Mouse (Mus musculus): ENCODE measurements at regions not wholly inside any gene's neighbourhood (a gene's known extent, or its start where the extent isn't known, plus 50 kb on each side); places are given as distances from the start of the nearest gene placed in this dataset.

- no peak for DNase-seq (ENCODE audit: low spot score in 2 of 2)
Measured at GRCm38 (mm10) chr9:94382293-94382692, 155.6 kb downstream of the 1190002N15Rik start.

DNA sequence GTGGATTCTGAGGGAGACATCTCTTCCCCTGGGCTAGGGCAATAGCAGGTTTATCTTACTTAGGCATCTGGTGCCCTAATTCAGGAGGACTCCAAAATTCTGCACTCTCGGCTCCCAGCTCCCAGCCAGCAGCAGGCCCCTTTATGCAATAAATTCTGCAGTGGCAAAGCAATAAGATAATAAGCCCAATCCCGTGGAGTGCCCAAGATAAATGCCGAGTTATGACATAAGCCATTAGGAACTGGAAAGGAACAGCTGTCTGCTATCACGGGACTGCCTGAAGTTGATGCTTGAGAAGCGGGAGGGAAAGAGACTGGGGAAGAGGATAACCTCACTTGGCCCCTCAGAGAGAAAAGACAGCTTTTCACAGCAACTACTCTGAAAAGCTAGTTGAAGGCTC, 159.0 kb downstream of the 1190002N15Rik start:
- DNase-seq (ENCODE audit: low spot score in 2 of 2) = no peak

- no peak for DNase-seq (ENCODE audit: low spot score in 2 of 2)
Measured at GRCm38 (mm10) chr9:94378291-94378690, 159.6 kb downstream of the 1190002N15Rik start.

DNA sequence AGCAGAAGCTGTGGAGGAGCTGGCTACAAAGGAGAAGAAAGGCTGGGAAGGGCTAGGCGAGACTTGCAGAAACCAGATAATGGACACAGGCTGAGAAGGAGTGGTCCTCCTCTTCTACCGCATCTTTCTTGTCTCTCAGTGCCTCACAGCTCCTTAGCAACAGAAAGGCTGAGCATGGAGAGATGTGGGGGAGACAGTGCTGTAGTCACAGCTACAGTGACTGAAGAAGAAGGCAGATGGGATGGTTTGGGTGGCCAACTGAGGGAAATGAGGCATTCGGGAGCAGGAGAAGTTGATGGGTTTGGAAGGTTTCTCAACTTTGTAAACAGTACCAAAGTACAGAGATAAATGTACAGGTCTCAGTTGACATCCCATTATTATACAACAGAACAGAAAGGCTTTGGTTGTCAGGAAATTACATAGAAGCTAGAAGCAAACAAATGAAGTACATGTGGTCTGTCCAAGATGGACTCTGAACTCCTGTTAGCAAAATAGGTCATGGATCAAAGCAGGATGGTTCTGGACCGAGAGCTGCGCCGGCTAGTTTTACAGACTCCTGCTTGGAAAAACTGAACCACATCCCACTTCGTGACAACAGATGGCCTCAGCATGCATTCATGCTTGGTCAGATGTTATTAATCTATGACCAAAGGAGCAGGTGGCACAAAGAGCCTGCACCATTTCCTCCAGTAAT, 160.4 kb downstream of the 1190002N15Rik start:
- no peak for DNase-seq (ENCODE audit: low spot score in 2 of 2)

DNA sequence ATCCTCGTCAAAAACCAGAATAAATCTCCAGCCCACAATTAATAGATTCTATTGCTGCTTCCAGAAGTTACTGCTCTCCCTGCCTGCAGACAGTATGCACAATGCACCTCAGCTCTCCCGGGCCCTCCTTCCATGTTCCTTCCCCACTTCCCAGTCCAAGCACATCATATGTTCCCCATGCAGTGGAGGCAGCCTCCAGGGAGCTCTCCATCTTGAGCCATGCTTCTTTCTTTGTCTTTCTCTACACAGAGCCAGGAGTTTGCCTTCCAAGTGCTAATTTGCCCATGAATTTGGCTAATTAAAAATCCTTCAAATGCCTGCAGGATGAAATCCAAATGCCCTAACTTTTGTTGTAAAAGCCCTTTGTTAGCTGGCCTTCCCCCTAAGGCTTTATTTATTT, 166.9 kb downstream of the 1190002N15Rik start:
- DNase-seq (ENCODE audit: low spot score in 2 of 2) = no peak

DNA sequence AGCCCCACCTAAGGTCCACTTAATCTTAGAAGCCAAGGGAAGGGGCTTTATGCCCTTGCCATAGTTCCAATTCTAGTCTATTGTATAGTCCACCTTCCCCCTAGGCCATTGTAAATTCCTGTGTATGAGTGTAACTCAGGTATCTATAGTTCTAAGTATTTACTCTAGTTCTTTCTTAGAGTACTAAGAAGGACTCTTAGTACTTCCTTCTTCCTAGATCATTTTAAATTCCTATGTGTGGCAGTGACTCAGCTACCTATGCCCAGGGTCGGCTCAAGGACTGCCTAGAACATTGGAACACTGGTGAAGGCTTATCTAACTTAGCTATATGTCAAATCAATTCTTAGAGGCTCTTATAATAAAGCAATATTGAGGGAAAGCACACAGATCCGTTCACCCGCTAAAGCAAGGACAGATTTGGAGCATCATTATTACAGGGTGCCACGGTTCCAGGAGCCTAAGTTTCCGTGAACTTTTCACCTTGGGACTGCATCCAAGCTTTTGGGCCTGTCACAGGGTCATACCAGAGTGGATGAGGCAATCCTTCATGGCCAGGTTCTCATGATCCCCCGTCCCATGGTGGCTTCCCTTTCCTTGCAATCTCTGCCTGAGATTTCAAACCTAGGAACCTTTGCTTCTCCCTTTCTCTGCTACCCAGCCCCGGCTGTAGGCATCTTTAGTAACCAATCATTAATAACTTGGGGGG, 169.5 kb downstream of the 1190002N15Rik start:
- DNase-seq (ENCODE audit: low spot score in 2 of 2) = no peak

DNA sequence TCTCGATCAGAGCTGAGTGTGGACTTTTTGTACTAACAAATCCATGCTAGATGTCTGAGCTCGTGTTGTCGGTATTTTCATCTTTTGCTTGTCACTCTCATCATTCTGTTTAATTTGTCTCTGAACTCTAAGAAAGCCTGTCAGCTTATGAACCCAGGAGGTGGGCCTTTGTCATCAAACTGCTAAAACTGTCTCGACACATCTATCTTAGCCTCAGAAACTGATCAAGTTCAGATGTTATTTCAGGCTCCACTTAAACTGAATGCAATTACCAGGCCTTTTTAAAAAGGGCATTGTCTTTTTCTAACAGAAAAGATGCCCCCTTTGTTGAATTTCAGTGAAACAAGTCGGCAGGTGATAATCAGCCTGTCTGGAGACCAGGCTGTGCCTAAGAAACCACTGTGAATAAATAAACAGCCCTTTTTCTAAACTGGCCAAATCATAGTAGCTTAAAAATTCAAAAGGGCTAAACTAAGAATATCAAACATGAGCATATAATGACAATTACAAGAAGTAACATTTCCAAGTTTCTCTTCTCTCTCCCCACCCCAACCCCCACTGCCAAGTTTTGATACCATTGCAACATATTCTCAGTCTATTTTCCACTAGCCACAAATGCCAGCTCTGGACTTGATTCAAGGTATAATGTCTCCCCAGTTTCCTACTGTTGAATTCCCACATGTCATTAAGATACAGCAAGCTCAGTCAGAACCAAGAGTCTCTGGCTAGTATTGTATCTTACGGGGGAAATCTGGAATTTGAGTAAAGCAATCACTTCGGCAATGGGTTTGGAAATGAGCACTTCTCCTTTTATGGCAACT, 175.8 kb downstream of the 1190002N15Rik start:
- no peak for DNase-seq (ENCODE audit: low spot score in 2 of 2)

GRCm38 (mm10) chr9:94361011-94361410, 176.9 kb downstream of the 1190002N15Rik start:
- DNase-seq (ENCODE audit: low spot score in 2 of 2) = no peak

GRCm38 (mm10) chr9:94358150-94358549, 179.7 kb downstream of the 1190002N15Rik start:
- DNase-seq (ENCODE audit: low spot score in 2 of 2) = no peak

- DNase-seq (ENCODE audit: low spot score in 2 of 2) = no peak
Measured at GRCm38 (mm10) chr9:94342011-94342410, 195.9 kb downstream of the 1190002N15Rik start.

GRCm38 (mm10) chr9:94341531-94341930, 196.3 kb downstream of the 1190002N15Rik start:
- no peak for DNase-seq (ENCODE audit: low spot score in 2 of 2)

DNA sequence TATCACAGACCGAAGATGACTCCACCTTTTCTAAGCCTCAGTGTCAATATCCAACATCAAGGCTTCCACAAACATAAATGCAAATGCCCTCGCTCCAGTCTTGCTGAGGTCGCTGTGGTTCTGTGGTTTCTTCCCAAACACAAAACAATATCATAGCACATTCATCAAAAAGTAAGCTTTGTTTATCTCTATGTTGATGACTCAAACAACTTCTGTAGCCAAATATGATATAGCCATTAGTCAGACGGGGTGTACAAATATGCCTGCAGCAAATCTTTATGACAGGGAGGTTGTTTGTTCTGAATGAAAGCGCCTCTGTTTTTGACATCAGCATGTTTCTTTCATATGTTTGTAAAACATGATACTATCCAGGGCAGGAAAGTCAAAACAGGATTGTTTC, 204.4 kb downstream of the 1190002N15Rik start:
- no peak for DNase-seq (ENCODE audit: low spot score in 2 of 2)

- no peak for DNase-seq (ENCODE audit: low spot score in 2 of 2)
Measured at GRCm38 (mm10) chr9:94323011-94323410, 214.9 kb downstream of the 1190002N15Rik start.

GRCm38 (mm10) chr9:94302575-94302974, 235.3 kb downstream of the 1190002N15Rik start:
- DNase-seq (ENCODE audit: low spot score in 2 of 2) = no peak

GRCm38 (mm10) chr9:94301896-94302295, 236.0 kb downstream of the 1190002N15Rik start:
- no peak for DNase-seq (ENCODE audit: low spot score in 2 of 2)

DNA sequence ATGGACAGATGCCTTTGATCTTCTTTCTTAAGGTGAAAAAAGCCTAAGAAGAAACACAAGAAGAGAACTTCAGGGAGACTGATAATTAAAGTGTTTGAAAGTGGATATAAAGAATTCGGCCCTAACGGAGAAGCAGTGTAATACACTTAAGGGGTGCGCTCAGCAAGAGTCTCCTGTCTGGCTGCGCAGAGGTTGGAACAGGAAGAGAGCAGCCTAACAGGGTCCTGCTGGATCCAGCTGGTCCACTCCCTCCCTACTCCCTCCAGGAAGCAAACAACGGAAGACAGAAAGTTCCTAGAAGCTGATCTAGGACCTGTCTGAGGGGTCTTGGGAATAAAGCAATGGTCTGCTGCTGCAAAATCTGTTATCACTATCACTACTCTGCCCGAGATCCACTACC, 242.4 kb downstream of the 1190002N15Rik start:
- no peak for DNase-seq (ENCODE audit: low spot score in 2 of 2)

DNA sequence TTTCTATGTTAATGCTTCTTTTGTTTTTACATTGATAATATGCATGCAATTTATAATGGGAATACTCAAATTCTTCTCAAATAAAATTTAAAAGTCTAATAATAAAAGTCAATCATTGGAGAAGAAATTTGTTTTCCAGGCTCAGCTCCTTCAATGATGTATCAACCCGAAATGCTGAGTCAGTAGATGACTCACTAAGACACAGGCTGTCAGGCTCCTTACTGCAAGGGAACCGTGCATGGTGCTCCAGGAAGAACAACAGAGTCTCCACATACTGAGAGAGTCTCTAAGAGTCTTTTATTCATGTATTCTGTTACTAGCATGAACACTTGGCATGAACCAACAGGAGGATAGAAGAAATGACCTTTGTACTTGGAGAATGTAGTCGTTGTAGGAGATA, 245.7 kb downstream of the 1190002N15Rik start:
- DNase-seq (ENCODE audit: low spot score in 2 of 2) = no peak

DNA sequence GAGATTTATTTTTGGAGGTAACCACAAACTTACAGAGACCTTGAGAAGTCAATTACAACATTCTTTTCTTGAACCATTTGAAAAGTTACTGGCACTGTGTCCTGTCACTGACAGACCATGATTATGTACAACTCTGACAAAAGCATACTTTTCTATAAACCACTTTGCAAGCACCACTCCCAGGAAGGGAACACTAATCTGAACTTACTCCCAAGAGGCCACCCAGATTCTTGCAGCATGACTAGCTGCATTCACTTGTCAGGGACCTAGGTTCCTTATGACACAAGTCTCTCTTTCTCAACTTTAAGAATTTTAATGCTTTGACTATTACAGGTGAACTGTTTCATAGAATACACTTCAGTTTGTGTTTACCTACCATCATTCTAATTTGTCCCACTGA, 248.3 kb downstream of the 1190002N15Rik start:
- no peak for DNase-seq (ENCODE audit: low spot score in 2 of 2)

DNA sequence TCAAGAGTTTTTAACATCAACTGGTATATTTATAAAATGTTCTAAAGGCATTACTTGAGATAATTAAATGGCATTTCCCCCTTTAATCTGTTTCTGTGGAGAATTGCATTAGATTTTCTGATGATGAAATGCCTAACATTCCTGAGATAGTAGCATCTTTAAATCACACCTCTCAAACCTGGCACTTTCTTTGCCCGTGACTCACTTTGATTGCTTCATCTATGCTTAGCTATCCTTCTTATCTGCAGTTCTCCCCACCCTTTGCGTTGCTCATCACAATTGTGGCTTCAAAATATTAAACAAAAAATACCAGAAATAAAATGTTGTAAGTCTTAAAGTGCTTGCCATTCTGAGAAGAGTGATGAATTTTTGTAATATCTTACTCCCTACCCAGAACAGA, 250.3 kb downstream of the 1190002N15Rik start:
- DNase-seq (ENCODE audit: low spot score in 2 of 2) = no peak

- DNase-seq (ENCODE audit: low spot score in 2 of 2) = peak; percentile 27 to 49
Measured at GRCm38 (mm10) chr9:94278657-94279585, 259.0 kb downstream of the 1190002N15Rik start.

DNA sequence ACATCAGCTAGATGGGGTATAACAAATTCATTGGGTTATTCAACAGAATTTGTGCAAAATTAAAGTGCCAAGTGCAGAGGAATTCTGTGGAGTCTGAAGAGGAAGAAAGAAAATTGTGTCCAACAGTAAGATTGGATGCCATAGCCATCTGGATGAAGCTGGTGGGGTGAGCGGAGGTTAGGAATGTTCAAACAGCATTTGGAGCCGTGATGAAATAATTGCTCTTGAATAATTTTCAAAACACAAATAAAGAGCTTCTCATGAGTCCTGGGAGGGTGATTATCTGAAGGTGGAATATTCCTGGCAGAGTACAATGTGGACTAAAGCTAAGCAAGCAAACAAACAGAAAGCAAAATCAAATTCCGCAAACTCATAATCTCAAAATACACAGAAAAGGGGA, 260.8 kb downstream of the 1190002N15Rik start:
- no peak for DNase-seq (ENCODE audit: low spot score in 2 of 2)
